Mouse (Mus musculus): ENCODE results near the gene Dcaf10.
A peak's percentile ranks its signal among the peaks of the same experiment; 100 is the strongest.

Dcaf10 gene

GRCm38 (mm10) chr4:45421519-45422260 lies 79.8 kb downstream of the Dcaf10 start:
- peak; percentile 58 to 75 for DNase-seq

- no peak for DNase-seq
Measured at GRCm38 (mm10) chr4:45422640-45423039, 80.7 kb downstream of the Dcaf10 start.

- DNase-seq: peak in 1 of 2 experiments; percentile 71
Measured at GRCm38 (mm10) chr4:45423406-45423805, 81.5 kb downstream of the Dcaf10 start.

- peak in 1 of 2 experiments; percentile 51 for DNase-seq
Measured at GRCm38 (mm10) chr4:45426724-45427457, 85.0 kb downstream of the Dcaf10 start.
